Mouse (Mus musculus): Measurements from ENCODE around the gene Dlx3.

Gene Dlx3

DNA sequence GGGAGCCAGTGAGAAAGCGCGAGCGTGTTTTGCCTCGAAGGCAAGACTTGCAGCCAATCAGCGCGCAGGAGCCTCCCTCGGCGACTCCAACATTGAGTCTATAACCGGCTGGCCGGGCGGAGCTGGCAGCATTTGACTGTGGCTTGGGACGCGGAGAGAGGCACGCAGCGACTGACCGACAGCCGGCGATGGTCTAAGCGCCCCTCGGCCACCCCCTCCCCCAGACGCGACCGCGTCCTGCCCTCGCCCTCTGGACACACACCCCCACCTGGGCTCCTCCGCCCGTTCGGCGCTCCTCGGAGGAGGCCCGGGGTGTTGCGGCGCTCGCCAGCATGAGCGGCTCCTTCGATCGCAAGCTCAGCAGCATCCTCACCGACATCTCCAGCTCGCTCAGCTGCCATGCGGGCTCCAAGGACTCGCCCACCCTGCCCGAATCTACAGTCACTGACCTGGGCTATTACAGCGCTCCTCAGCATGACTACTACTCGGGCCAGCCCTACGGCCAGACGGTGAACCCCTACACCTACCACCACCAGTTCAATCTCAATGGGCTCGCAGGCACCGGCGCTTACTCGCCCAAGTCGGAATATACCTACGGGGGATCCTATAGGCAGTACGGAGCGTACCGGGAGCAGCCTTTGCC lies at the start of gene Dlx3:
Gene Dlx3 (plus strand): TSS at position 130 of the 643 bp plus-strand sequence.
- no peak for DNase-seq (ENCODE audit: low spot score in 2 of 2)

DNA sequence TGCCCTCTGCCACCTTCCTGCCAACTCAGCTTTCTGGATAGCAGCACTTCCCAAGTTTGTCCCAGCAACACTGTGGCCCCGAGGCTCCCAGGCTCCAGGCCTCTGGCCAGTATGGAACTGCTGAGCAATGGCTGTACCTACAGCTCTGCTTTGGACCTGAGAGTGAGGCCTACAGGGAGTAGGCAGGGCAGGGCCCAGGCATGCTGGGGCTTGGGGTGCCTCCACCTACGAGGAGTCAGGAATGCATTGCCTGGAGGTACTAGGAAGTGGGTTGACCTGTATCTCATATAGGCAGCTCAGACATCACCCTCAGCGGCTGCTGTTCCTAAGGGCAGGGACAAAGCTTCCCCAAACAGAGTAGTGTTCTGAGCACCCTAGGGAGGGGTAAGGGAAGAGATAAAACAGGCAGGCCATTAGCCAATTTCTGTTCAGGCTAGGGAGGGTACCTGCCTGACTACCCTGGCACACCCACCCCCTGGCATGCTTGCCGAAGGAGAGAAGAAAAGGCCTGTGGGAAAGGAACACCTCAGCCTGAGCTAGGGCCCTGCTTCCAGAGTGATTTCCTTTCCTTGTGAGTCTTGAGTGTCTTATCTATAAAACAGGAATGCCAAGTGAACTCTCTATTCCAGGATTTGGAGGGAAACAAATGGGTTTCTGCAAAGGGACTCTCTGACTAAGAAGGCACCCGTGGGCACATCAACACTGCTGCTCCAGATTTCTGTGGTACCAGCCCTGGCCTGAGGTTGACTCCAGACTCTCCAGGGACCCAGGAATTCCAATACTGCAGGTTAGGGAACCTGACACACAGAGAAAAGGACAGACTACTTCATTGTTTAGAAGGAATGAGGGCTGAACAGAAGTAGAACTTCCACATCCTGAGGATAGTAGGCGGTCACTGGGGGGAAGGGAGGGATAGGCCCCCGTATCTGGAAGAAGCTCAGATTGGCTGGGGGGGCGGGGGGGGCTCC lies 49.5 kb upstream of the Dlx3 start:
- DNase-seq (ENCODE audit: low spot score in 2 of 2) = no peak

DNA sequence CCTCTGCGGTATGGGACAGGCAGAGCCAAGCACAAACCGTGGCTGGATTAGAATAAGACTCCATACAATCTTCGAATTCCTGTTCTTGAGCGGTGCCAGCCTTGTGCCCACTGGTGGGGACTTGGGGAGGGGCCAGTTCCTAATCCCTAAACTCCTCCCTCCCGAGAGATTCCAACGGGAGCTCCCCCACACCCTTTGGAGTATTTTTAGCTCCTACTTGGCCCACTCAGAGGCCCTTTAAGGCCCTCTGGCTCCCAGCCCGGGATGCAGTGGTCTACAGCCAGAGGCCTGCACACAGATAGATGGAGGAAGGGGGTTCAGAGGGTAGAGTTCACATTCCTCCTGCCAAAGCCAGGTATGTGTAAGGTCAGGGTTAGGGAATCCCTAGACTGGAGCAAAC lies 48.7 kb upstream of the Dlx3 start:
- no peak for DNase-seq (ENCODE audit: low spot score in 2 of 2)

DNA sequence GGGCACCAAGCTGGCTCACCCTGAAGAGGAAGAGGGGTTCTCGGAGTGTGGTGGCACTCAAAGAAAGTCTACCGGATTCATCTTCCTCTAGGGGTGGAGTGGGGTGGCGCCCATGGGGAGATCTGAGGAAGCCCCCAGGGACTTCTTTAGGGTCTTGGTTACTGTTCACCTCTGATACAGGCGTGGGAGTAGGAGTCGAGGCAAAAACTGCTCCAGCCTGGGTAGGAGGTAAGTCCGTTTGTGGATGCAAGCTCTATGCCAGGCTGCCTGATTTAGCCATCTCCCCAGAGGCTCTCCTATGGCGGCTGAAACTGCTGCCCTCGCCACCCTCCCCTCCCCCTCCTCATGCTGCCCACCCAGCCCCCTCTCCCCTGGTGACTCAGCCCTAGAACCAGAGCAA lies 47.8 kb upstream of the Dlx3 start:
- no peak for DNase-seq (ENCODE audit: low spot score in 2 of 2)

DNA sequence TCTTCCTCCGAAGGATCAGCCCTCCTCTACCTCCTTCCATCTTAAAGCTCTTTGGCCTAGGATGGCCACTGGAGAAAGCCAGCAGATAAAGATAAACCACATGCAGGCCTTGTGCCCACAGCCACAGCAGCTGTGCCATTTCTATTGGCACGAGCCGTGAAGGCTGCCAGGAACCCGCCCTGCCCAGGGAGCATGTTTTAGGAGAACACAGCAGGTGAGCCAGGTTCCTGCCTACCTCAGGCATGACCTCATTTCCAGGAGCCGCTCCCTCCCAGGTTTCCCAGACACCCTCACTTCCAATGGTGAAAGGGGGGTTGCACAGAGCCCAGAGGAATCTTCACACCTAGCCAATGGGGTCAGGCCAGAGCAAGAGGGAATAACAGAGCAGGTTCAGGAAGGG lies 47.1 kb upstream of the Dlx3 start:
- no peak for DNase-seq (ENCODE audit: low spot score in 2 of 2)

DNA sequence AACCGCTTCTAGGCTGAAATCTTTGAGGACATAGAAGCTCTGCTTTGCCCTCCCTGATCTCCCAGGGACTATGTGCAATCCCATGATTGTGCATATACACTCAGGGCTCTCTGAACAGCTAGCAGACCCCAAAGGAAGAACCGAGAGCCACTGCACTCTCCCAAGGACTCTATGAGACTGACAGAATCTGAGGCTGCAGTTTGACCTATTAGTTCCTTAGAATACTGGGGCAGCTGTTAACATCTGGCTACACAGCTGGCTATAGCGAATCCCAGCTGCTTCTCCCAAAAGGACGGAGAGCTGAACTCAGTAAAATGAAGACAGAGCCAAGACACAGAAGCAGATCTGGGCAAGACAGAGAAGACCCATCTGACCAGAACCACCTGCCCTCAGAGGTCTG lies 46.1 kb upstream of the Dlx3 start:
- DNase-seq (ENCODE audit: low spot score in 2 of 2) = no peak

DNA sequence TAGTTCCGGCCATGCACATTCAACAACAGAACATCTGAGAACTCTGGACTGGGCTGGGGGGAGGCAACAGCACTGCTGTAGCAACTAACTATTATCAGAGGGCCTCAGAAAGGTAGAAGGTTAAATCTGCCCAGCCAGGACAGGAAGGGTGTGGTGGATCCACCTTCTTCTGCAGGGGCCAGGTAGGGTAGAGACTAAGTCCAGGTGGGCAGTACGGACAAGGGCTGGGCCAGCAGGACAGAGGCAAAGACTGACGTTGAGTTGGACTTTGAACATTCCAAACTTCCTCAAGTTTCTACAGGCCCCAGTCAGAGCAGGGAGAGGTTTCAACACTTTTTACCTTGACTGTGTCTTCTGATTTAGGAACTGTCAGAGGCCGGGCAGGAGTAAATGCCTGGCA lies 45.2 kb upstream of the Dlx3 start:
- DNase-seq (ENCODE audit: low spot score in 2 of 2) = no peak

DNA sequence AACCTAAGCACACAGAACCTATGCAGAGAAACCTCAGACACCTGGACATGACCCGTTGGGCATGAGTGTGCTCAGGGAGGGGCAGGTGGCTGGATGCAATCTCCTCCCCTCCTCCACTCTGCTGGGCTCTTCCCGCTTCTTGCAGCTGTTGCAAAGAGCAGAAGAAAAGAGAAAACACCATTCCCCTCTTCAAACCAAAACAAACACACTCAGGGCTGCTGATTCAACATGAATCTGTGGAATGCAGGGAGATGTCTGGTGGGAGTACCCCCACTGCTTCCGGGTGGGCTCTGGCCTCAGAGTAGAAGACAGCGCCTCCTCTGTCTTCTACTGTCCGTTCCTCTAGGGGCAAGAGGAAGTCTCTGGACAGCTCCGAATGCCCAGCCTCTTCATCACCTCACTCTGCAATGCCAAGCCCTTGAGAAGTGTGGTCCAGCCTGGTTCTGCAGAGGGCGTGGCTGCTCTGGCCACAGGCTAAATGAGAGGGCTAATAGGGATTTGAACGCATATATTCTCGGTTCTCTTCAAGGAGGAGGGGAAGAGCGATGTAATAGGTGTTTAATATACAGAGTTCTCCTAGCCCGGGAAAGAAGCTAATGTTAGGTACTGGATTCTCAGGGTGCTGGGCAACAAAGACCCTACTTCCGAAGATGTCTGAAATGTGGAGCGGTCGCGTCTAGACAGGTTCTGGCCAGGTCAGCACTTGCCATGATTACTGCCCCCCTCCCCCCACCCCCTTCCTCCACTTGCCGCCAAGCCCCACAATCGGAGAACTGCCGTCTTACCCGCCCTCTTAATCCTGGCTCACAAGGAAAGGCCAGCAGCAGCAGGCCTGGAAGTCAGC lies 44.5 kb upstream of the Dlx3 start:
- no peak for DNase-seq (ENCODE audit: low spot score in 2 of 2)

DNA sequence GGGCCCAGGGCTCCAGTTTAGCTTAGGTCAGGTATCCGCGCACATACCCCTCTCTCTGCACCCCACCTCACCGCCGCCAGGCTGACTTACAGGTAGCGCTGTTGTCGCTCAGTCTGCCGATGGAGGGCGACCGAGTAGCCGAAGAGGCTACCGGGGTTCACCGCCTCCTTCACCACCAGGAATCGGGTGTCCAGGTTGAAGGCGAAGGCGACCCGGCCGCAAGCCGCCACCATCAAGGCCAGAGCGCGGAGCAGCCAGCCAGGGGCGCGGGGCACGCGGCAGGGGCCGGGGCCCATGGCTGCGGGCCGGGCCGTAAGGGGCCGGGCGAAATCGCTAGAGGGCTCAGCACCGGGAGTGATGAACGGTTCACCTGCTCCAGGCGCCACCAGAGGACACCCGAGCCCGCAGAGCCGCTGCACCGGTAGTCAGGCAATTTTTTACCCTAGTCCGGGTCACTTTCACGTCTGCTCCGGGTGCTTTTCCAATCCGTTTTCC lies 43.8 kb upstream of the Dlx3 start:
- peak; percentile 22 to 27 for DNase-seq (ENCODE audit: low spot score in 2 of 2)

DNA sequence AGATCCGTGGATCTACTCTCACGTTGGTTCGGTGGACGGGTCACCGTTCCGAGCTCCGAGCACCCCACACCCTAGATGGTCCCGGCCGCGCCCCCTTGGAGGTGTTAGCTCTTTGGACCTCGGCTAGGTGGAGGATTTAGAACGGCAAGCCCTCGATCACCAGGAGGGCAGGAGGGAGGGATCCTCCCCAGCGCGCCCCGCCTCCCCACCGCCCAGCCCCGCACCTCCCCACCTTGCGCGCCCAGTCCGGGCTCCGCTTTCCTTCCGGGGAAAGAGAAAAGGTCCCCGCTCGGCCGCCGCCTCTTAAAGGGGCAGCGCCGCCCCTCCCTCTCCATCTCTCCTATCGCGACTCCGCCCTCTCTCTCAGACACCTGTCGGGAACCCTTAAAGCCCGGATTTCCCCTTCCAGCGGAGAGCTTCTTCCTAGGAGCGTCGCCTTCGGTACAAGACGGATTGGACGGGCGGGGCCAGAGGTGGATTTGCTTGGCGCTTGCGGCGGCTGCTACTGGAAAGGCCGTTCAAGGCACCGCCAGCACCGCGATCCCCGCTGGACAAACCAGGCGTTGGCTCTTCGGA lies 43.3 kb upstream of the Dlx3 start, which contains the start of gene Itga3:
Gene Itga3 (minus strand): TSS at position 266 of the 576 bp plus-strand sequence.
- peak; percentile 44 to 50 for DNase-seq (ENCODE audit: low spot score in 2 of 2)

DNA sequence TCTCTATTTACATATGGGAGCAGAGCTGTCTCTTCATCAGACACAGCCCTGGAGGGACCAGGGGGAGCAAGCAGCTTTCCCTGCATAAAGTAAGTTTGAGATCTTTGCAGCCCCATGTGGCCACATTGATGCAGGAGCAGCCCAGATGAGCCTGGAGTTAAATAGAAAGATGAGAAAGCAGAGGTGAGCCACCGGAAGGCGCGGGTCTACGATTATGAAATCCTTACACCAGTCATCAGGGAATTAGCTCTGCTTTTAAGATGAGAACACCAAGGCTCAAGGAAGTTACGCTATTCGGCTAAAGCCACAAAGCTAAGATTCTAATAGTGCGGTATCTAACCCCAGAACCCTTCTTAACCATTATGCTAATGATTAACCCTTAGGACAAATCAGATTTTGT lies 42.0 kb upstream of the Dlx3 start:
- DNase-seq (ENCODE audit: low spot score in 2 of 2) = no peak

DNA sequence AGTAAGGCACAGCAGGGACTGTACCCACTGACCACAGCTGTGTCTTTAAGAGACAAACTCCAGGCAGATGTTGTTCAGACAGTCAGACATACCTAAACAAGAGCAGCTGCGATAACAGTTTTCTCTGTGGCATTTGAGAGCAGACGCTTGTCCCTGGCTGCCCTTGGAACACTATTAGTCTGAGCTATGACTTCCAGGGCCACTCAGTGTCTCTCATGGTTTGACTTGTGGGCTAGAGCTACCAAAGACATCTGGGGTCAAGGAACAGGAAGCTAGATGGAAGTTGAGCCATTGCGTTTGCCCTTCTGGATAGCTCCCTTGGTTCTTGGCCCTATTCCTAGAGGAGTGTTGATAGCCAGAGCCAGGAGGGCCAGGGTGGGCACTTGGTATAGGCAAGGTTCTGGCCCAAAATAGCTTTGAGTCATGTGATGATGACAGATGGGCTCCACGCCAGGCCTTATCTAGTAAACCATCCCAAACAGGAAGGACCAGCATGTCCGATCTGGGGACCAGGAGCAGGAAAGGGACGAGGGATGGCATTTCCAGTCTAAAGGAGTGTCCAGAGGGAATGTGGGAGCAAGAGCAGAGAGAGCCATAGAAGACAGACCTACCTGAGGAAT lies 40.6 kb upstream of the Dlx3 start:
- no peak for DNase-seq (ENCODE audit: low spot score in 2 of 2)

DNA sequence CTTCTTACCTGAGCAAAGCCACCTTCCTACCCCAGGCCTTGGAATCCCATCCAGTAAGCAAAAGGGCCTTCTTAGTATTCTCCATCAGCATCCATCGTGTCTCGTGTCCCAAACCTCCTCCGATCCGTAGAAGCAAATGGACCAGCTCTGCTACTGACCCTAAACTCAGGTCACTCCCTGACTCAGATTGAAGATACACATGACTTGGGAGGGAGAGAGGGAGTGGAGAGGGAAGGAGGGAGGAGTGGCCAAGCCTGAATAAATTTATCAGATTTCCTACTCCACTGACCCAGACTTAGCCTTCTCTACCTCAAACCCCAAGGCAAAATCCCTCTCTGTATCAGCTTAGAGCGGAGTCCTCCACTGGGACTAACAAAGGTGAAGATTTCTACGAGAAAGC lies 39.1 kb upstream of the Dlx3 start:
- no peak for DNase-seq (ENCODE audit: low spot score in 2 of 2)

DNA sequence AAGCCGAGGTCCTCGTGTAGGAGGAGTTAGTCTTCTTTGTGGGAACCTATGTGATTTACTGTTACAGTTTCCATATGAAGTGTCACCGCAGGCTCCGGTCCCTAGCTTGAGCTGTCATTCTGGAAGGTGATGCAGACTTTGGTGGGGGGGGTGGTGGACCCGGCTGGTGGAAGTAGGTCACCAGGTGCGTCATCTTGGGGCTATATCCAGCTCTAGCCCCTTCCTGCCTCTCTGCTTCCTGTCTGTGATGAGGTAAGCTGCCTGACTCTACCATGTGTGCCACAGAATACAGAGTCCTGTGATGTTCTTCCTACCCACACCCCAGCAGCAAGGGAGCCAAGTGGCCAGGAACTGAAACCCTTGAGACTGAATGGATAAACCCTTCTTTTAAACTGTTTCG lies 37.0 kb upstream of the Dlx3 start:
- DNase-seq (ENCODE audit: low spot score in 2 of 2) = no peak

DNA sequence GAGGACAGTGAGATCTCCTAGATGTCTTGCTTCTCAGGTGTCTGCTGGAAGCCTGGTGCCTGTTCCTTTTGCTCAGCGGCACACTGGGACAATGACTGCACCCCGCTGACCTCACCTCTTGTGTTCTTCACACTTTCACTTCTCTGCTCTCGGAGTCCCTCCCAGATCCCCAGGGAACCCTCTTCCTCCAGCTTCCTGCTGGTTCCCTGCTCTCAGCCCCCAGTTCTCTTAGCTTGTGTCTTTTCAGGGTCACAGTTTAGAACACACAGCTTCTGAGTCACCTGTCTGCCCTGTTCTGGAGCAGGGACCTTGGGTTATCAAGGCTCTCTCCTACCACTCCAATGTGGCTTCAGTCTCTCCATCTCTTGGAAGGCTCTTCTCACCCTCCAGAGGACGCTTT lies 35.7 kb upstream of the Dlx3 start:
- no peak for DNase-seq (ENCODE audit: low spot score in 2 of 2)

DNA sequence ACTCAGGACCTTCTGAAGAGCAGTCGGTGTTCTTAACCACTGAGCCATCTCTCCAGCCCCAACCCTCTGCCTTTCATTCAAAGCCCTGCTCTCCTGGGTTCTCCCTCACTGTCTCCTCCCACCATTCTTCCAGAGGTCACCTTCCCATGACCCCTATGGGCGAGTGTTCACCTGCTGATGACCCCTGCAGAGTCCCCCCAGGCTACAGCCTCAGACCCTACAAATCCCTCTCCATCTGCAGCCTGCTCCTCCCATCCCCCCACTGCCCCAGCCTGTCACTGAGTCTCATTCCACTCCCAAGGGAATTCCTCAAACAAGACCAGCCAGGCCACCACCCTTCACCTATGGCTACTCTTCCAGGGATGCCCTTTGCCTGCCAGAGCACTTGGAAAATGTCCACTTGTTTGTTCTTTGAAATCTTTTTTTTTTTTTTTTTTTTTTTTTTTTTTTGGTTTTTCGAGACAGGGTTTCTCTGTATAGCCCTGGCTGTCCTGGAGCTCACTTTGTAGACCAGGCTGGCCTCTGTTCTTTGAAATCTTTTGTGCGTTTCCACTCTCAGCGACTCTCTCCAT lies 35.0 kb upstream of the Dlx3 start:
- no peak for DNase-seq (ENCODE audit: low spot score in 2 of 2)

DNA sequence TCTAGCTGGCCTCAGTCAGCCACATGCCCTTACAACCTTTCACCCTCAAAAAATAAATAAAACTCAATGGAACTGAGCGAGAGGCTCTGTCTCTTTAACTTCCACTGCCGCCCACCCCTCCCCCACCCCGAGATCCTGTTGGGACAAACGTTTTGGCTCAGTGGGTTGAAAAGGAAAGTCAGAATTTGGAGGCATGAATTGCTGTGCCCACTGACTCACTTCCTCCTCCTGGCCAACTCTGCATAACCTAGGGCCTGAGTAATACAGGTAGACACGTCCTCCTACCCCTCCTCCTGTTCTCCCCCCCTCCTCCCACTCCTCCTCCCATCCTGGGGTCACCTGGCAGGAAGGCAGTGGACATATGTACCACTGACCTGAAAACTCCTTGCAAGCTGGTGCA lies 34.2 kb upstream of the Dlx3 start:
- no peak for DNase-seq (ENCODE audit: low spot score in 2 of 2)

DNA sequence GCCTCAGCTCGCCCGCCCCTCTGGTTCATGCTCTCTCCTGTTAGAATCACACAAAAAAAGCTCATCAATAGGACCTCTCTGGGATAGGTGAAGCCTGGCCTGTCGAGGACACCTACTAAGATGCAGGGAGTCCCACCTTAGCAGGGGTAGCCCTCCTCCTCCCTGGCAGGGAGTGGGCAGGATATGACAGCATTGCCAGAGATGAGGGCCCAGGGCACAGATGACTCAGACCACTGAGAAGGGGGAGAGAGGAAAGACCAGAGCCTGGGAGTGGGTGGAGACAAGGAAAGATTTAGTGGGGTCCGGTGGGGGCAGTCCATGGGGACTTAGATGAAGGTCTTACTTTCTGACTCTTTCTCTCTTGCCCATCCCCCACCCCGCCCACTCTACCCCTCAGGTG lies 33.7 kb upstream of the Dlx3 start:
- no peak for DNase-seq (ENCODE audit: low spot score in 2 of 2)

DNA sequence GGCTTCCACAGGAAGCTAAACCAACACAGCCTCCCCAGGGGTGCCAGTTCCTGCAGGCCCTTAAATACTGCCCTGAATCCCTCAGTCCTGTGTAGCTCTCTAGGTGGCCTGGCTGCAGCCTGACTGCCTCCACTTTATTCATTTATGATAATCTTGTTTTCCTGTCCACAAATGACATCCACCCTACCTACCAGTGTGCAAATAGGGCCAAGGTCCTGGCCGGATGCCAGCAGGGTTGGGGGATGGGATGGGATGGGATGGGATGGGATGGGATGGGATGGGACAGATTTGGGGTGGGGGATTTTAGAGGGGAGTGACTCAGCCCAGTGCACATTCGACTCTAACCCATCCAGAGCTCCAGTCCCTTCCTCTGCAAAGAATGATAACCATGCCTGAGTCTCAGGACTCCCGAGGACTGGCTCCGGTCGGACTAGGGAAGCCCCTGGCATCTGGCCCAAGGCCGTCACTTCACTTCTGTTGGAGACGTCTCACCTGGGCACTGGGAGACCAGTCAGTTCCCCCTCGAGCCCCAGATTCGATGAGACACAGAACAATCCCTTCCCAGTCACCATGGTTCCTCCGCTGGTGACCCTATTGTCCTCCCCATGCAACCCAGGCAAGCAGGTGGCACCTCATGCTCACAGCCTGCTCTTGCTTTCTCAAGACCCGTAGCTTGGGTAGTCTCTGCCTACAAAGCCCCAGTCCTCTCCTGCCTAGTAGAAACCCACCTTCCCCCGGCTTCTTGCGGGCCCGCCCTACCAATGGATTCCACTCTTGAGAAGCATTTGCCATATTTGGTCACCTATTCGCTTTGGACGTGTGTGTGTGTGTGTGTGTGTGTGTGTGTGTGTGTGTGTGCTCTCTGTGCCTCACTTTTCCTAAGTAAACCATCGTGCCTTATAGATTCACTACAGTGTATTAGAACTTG lies 32.4 kb upstream of the Dlx3 start:
- no peak for DNase-seq (ENCODE audit: low spot score in 2 of 2)

DNA sequence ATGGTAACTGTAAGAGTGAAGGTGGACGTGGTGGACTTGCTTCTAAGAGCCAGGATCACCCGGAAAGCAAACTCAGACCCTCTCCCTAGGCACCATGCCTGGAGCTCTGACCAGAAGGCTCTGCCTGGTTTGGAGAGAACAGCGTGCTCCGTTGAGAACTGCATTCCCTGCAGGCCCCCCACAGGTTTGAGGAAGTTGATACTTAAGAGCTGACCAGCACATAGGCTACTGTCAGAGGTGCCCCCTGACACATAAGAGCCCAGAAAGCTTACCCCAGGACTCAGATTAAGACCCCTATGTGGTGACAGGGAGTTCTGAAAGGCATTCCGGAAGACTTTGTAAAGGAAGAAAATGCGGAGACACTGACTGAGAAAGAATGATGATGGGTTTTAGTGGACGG lies 31.6 kb upstream of the Dlx3 start:
- DNase-seq (ENCODE audit: low spot score in 2 of 2) = no peak

All from right cerebral cortex, postnatal 36 days (tissue).